Mouse (Mus musculus): Measurements from ENCODE around the gene Pwwp2b. TPM values are rescaled to one million over a fixed set of nuclear protein-coding genes. Genes with fewer than 3 reads are reported as not detected.

Gene Pwwp2b
- polyA plus RNA-seq, 1 experiment from 2014 or later = 4.5 TPM

DNA sequence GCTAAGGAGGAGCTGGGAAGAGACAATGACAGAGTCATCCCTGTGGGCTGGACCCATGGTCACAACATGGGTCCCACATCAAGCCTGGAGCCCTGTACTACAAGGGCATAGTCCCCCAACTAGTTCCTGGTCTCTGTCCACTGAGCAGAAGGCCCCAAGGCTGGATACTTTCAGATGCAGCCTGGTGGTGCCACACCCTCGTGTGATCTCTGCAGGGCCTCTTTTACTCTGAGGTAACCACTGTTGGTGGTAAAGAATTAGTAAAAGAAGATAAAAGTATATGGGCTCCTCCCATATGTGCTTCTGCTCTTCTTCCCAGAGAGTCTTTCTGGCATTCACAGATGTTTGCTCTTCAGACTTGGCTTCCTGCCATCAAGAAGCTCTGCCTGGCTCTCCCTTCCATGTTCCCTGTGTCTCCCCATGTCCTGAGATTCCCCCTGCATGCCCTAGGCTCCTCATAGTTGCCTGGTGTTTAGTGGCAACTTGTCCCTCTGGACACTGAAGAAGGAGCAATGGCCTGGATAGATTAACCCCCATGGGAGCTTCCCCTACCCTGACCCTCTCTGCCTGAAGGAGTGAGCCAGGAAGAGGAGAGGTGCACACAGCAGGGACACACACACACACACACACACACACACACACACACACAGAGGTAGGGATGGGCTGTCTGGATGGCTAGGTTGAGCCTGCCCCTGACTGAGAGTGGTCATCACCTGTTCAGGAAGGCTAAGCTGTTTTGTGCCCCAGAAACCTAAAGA lies 24.5 kb downstream of the Pwwp2b start:
- WGBS = 54% methylated on average over 1 of the region's 1 CpGs
- Histone ChIP-seq H3K4me2 (no peak overlapping the region), H3K27me3 (no peaks in the 10 kb centered on the region), H3K9ac (no peak overlapping the region), H3K4me3 (no peak overlapping the region), H3K4me1 (peaks cover 31% of the 10 kb centered on the region), H3K9me3 (replicated peaks) (no peaks in the 10 kb centered on the region), H3K27ac (no peak overlapping the region), H3K36me3 (ENCODE audit: poor library complexity, severe bottlenecking) (no peaks in the 10 kb centered on the region)
- ATAC-seq = no peak

DNA sequence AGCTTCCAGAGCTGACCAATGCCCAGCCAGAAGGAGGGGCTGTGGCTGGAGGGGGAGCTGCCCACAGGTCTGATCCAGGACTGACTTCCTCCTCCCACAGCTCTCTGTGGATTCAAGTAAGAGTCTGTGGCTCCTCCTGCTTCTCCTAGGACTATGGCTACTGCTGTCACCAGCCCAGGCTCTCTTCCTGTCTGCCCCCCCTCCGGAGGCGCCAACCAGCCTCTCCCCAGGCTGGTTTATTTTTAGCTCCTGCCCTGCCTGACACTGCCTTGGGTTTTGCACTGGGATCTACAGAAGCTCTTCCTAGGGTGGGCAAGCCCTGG lies 25.1 kb downstream of the Pwwp2b start:
- no peaks in the 10 kb centered on the region for H3K27me3 ChIP-seq
- WGBS = 77% methylated on average over 2 of the region's 2 CpGs
- no peak for ATAC-seq
- H3K4me2 ChIP-seq = no peak overlapping the region
- H3K4me3 ChIP-seq = no peak overlapping the region
- H3K9me3 ChIP-seq (replicated peaks) = no peaks in the 10 kb centered on the region
- no peaks in the 10 kb centered on the region for H3K36me3 ChIP-seq (ENCODE audit: poor library complexity, severe bottlenecking)
- H3K27ac ChIP-seq = no peak overlapping the region
- no peak overlapping the region for H3K9ac ChIP-seq
- H3K4me1 ChIP-seq = peaks cover 31% of the 10 kb centered on the region

DNA sequence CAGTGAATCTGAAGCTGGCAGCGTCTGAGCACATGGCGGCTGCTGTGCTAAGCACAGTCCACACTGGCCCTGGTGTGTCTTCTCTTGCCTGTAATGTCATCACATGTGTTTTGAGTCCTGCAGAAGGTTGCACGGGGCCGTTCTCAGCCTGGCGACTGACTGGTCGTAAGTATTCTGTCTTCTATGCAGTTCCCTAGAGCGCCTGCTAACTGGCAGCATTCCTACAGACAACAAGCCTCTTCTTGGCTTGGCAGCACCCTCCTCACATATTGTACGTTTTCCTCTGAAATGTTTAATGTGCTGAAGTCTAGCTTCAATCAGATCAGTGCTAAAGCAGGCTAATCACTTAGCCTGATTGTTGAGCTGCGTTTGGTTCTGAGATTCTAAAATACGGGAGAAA lies 27.3 kb downstream of the Pwwp2b start:
- 70% methylated on average over 10 of the region's 10 CpGs for WGBS
- H3K4me3 ChIP-seq = no peak overlapping the region
- H3K27ac ChIP-seq = 0 out of 2 replicates have a peak overlapping the region, but pooled peaks have one; percentile 20
- no peaks in the 10 kb centered on the region for H3K9me3 ChIP-seq (replicated peaks)
- H3K9ac ChIP-seq = no peak overlapping the region
- H3K4me2 ChIP-seq = no peak overlapping the region
- ATAC-seq = peak; percentile 24; the same call in 1 of the 2 replicates
- H3K4me1 ChIP-seq = peaks cover 42% of the 10 kb centered on the region
- H3K36me3 ChIP-seq (ENCODE audit: poor library complexity, severe bottlenecking) = no peaks in the 10 kb centered on the region
- no peaks in the 10 kb centered on the region for H3K27me3 ChIP-seq

DNA sequence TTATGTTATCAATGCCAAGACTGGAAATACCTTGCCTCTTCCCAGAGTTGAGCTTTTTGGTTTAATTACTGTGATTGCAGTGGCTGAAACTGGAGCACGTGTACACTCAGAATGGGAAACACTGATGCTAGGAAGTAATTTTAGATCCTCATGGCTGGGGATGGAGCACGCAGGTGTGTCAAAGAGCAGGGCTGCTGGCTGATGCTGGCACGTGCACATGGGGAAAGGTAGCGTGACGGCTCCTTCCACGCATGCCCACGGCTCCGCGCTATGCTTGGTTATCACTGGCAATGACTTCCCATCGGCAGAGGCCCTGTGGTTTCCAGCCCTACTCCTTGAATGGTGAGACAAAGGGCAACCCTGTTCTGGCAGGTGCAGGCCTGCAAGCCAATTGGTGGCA lies 27.9 kb downstream of the Pwwp2b start:
- no peaks in the 10 kb centered on the region for H3K36me3 ChIP-seq (ENCODE audit: poor library complexity, severe bottlenecking)
- H3K4me3 ChIP-seq = no peak overlapping the region
- 0 out of 2 replicates have a peak overlapping the region, but pooled peaks have one; percentile 20 for H3K27ac ChIP-seq
- peaks cover 42% of the 10 kb centered on the region for H3K4me1 ChIP-seq
- no peak overlapping the region for H3K4me2 ChIP-seq
- no peaks in the 10 kb centered on the region for H3K27me3 ChIP-seq
- H3K9ac ChIP-seq = no peak overlapping the region
- WGBS = 84% methylated on average over 10 of the region's 10 CpGs
- H3K9me3 ChIP-seq (replicated peaks) = no peaks in the 10 kb centered on the region
- ATAC-seq = no peak

DNA sequence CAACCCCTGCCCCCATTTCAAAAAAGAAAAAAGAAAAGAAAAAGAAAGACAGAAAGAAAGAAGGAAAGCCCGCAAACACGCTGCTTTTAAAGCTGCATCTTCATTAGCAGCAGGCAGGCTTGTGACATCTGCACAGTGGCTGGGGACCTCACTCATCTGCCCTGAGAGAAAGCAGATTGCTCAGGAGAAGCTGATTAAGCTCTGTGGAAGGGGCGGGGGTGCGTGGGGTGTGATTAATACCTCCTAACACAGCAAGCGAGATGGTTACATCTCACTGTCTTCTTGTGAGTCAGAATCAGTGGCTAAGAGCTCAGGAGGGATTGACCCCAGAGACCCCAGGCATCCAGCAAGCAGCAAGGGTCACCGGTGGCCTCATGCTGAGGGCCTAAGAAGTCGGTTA lies 29.3 kb downstream of the Pwwp2b start:
- Histone ChIP-seq H3K4me3 (no peak overlapping the region), H3K4me2 (no peak overlapping the region), H3K27ac (no peak overlapping the region), H3K27me3 (no peaks in the 10 kb centered on the region), H3K4me1 (peaks cover 34% of the 10 kb centered on the region), H3K9me3 (replicated peaks) (no peaks in the 10 kb centered on the region), H3K9ac (no peak overlapping the region), H3K36me3 (ENCODE audit: poor library complexity, severe bottlenecking) (no peaks in the 10 kb centered on the region)
- ATAC-seq = no peak
- 86% methylated on average over 7 of the region's 7 CpGs for WGBS

DNA sequence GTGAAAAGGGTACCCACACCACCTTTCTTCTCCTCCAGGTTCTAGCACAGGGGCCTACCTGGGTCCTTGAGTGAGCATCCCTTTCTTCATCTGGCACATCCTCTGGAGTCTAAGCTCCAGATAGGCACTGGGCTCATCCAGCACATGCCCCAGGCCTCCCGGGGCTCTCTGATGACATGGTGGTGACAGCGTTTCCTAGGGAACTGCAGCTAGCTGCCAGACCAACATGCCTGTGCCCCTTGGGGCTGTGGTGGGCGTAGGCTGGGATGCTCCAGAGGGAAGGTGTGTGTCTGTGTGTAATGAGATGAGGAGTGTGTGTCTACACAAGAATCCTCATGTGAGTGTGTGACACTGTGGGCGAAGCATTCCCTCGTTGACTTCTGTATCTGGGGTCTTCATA lies 31.3 kb downstream of the Pwwp2b start:
- Histone ChIP-seq H3K9me3 (replicated peaks) (no peaks in the 10 kb centered on the region), H3K4me2 (no peak overlapping the region), H3K9ac (0 out of 2 replicates have a peak overlapping the region, but pooled peaks have one; percentile 10), H3K4me3 (no peak overlapping the region), H3K27ac (peak overlapping the region; percentile 19; the same call in 1 of the 2 replicates), H3K4me1 (peaks cover 26% of the 10 kb centered on the region), H3K27me3 (no peaks in the 10 kb centered on the region), H3K36me3 (ENCODE audit: poor library complexity, severe bottlenecking) (no peaks in the 10 kb centered on the region)
- no peak for ATAC-seq
- WGBS = 85% methylated on average over 5 of the region's 5 CpGs

DNA sequence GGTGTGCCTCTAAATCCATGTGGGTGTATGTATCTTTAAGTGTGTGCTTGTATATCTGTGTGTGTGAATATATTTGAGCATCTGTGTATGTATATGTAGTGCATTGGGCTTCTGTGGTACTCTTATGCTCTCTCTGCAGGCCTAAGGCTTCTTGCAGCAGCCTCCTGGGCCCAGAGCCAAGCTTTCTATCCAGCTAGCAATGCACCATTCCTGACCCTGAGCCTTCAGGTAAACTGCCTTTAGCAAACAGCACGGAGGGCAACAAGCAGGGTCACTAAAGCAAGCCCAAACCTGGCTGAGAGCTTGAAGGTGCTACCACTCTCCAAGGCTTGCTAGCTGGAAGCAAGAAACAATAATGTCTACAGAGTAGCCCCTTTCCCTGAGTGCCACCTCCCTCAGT lies 31.8 kb downstream of the Pwwp2b start:
- no peak overlapping the region for H3K4me3 ChIP-seq
- ATAC-seq = no peak
- no peak overlapping the region for H3K9ac ChIP-seq
- no peaks in the 10 kb centered on the region for H3K9me3 ChIP-seq (replicated peaks)
- no peak overlapping the region for H3K4me2 ChIP-seq
- no peaks in the 10 kb centered on the region for H3K27me3 ChIP-seq
- no peak overlapping the region for H3K27ac ChIP-seq
- no peaks in the 10 kb centered on the region for H3K36me3 ChIP-seq (ENCODE audit: poor library complexity, severe bottlenecking)
- 70% methylated on average over 1 of the region's 1 CpGs for WGBS
- H3K4me1 ChIP-seq = peaks cover 26% of the 10 kb centered on the region

DNA sequence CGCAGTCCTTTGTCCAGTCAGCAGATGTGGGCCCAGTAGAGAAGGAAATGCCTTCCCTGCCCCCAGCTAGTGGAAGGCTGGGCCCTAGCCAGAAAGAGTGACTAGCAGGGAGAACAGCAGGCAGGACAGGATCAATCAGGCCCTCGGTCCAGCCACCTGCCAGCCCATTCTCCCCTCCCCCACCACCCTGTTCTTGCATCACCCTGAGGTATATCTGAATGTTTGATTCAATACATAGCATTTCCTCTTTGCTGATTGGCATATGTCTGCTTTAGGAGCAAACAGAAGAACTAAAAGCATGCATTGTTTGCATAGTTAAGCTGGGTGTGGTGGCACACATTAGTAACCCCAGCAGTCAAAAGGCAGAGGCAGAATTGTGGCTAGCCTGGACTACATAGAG lies 32.9 kb downstream of the Pwwp2b start:
- Histone ChIP-seq H3K4me2 (no peak overlapping the region), H3K36me3 (ENCODE audit: poor library complexity, severe bottlenecking) (no peaks in the 10 kb centered on the region), H3K27ac (no peak overlapping the region)

DNA sequence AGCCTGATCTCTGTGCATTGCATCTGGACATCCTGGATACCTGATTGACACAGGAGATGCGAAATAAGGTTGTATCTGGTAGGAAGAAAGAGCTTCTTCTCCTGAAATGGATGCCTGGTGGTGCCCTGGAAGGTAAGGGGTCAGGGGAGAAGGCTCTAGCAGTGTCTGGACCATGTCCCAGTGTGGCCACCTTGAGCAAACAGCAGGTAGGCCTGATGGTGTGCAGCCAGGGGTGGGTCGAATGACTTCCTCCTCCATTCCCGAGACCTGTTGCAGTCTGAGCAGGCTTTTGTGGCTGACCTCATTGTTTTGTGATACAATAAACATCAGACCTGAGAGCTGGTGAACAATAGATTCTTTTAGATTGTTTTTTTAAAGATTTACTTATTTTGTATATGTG lies 33.8 kb downstream of the Pwwp2b start:
- H3K27me3 ChIP-seq = no peaks in the 10 kb centered on the region
- no peak overlapping the region for H3K4me2 ChIP-seq
- 81% methylated on average over 3 of the region's 3 CpGs for WGBS
- ATAC-seq = no peak
- H3K36me3 ChIP-seq (ENCODE audit: poor library complexity, severe bottlenecking) = no peaks in the 10 kb centered on the region
- H3K4me3 ChIP-seq = no peak overlapping the region
- no peak overlapping the region for H3K27ac ChIP-seq
- no peak overlapping the region for H3K9ac ChIP-seq
- no peaks in the 10 kb centered on the region for H3K9me3 ChIP-seq (replicated peaks)
- H3K4me1 ChIP-seq = peaks cover 12% of the 10 kb centered on the region; the same call in 1 of the 2 replicates

More for the DNA sequence above, 32.9 kb downstream of the Pwwp2b start:
- no peak overlapping the region for H3K9ac ChIP-seq
- H3K27me3 ChIP-seq = no peaks in the 10 kb centered on the region
- ATAC-seq = no peak
- H3K9me3 ChIP-seq (replicated peaks) = no peaks in the 10 kb centered on the region
- H3K4me3 ChIP-seq = no peak overlapping the region
- 30% methylated on average over 2 of the region's 2 CpGs for WGBS
- peaks cover 15% of the 10 kb centered on the region for H3K4me1 ChIP-seq

DNA sequence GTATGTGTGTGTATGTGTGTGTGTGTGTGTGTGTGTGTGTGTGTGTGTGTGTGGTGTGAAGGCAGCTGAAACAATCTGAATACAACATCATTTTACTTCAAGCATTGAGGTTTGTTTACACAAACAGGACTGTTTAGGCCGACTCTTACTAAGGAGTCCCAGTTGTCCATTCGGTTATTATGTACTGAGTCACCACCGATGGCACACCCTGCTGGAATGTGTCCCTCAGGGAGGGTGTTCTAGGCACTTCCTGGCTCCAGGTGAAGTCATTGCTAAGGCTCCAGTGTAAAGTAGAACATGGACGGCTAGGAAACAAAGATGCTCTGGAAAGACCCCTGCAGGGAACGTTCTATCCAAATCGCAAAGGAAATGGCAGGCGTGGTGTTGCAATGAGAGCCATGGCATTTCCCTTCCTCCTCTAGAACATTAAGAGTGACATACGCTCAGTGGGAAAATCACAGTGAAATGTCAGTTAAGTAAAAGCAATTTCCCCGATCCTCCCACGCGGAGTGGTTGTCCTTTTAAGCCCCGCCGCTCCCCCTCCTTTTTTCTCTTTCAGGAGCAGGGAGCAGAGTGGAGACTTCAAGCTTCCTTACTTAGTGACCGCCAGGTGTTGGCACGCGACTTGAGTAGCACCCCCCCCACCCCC lies 37.1 kb downstream of the Pwwp2b start:
- no peaks in the 10 kb centered on the region for H3K9me3 ChIP-seq (replicated peaks)
- H3K27ac ChIP-seq = no peak overlapping the region
- H3K27me3 ChIP-seq = no peaks in the 10 kb centered on the region
- H3K9ac ChIP-seq = no peak overlapping the region
- ATAC-seq = no peak
- H3K4me1 ChIP-seq = no peaks in the 10 kb centered on the region; the same call in 1 of the 2 replicates
- no peak overlapping the region for H3K4me2 ChIP-seq
- WGBS = 82% methylated on average over 16 of the region's 16 CpGs
- no peak overlapping the region for H3K4me3 ChIP-seq
- no peaks in the 10 kb centered on the region for H3K36me3 ChIP-seq (ENCODE audit: poor library complexity, severe bottlenecking)

DNA sequence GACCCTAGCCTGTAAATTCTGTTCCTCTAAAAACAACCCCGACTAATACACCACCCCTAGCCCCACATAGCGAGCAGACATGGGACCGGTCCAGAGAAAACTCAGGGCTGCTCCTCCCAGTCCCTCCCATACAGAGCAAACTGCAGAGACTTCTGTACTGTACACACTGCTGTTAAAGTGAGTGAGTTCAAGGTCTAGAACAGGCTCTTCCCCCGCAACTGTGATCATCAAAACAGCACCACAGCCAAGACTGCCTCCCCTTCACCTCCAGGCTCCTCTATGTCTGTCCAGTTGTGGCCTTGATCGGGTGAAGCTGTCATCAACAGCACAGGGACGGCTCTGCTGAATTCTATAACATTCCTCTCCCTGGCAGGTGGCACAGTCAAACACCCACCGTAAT lies 40.3 kb downstream of the Pwwp2b start:
- no peaks in the 10 kb centered on the region for H3K36me3 ChIP-seq (ENCODE audit: poor library complexity, severe bottlenecking)
- no peak overlapping the region for H3K9ac ChIP-seq
- ATAC-seq = no peak
- H3K4me3 ChIP-seq = no peak overlapping the region
- WGBS = 87% methylated on average over 7 of the region's 7 CpGs
- no peaks in the 10 kb centered on the region for H3K9me3 ChIP-seq (replicated peaks)
- H3K4me1 ChIP-seq = no peaks in the 10 kb centered on the region
- no peaks in the 10 kb centered on the region for H3K27me3 ChIP-seq
- no peak overlapping the region for H3K4me2 ChIP-seq
- H3K27ac ChIP-seq = no peak overlapping the region

DNA sequence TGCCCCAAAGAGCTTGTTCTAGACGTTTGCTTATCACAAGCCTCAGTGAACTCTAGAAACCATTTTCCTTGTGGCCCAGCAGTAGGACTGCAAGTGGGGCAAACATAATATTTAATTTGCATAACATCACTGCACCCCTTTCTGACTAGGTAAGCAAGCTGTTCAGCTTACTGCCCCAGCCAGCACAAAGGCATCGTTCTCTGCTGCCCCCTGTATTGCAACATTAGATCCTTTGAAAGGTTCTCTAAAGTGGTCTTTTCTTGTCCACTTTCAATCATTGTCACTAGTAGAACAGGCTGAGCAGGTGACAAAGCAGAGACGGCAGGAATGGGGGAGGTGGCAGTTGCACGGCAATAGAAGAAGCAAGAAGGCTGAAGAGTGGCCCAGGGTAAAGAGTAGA lies 45.1 kb downstream of the Pwwp2b start:
- 48% methylated on average over 4 of the region's 4 CpGs for WGBS
- ATAC-seq = no peak
- H3K4me1 ChIP-seq = no peaks in the 10 kb centered on the region
- H3K27me3 ChIP-seq = no peaks in the 10 kb centered on the region
- H3K4me3 ChIP-seq = no peak overlapping the region
- no peak overlapping the region for H3K27ac ChIP-seq
- H3K4me2 ChIP-seq = no peak overlapping the region
- no peaks in the 10 kb centered on the region for H3K9me3 ChIP-seq (replicated peaks)
- H3K9ac ChIP-seq = no peak overlapping the region
- H3K36me3 ChIP-seq (ENCODE audit: poor library complexity, severe bottlenecking) = no peaks in the 10 kb centered on the region
